Mouse (Mus musculus): ENCODE data around the gene Allc. TPM values are rescaled to one million over a fixed set of nuclear protein-coding genes. Genes with fewer than 3 reads are reported as not detected.

The Allc gene
- total RNA-seq, 2 experiments from 2014 or later, result not detected

DNA sequence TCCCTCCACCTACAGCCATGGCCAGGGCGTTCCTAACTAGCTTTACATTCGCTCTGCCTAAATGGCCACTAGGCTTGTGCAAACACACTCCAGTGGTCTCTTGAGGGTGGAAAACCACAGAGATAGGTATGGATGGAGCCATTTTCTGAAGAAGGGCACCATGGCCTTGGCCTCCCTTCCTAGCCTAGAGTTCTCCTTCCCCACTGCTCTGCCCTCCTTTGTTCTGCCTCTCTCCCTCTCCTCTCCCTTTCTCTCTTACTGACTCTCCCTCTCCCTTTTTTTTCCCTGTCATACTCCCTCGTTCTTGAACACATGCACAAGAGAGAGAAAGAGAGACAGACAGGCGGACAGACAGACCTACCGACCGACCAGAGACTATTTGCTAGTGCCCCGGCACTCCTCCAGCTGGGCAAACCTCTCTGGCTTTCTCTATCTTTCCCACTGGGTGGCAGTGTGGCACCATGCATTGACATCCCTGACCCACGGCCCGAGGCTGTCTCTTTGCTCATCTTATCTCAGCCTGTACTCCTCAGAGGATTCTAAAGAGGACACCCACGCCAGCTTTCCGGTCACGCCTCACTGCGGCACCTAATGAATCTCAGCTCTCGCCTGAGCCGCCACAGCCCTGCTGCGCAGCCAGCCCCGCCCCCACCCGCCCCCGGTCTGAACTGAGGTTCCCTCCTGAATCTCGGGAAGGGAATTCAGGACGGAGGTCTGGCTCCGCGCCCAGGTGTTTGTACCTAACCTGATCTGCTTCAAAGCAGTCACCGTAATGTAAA is 7.0 kb upstream of the Allc start:
- intact Hi-C loops (cut with DNase I), result loop anchor here (2.0 to 10.0 kb wide), 3 partner anchors 110 to 1296 kb away; no protein-coding TSS in a partner anchor
- DNase-seq (ENCODE audit: low spot score), result peak; percentile 62

GRCm38 (mm10) chr12:28587949-28588348 is 5.6 kb upstream of the Allc start:
- no peak for DNase-seq (ENCODE audit: low spot score)
- intact Hi-C loops (cut with DNase I), result loop anchor here (2.0 to 10.0 kb wide), 3 partner anchors 111 to 1297 kb away; no protein-coding TSS in a partner anchor

DNA sequence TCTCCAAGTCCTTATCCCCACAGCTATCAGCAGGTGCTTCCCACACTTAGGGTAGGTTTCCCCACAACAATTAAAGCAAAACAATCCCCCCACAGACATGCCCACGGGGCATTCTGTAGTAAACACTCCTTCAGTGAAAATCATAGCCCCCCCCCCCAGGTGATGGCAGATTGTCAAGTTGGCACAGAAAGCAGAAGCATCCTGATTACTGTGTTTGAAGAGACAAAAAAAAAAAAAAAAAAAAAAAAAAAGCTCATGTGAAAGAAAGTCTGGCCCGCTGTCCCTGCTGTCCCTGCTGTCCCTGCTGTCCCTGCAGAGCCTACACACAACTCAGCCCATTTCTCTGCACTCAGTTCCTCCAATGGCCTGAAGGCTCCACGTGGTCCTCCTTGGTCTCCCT is 1.7 kb upstream of the Allc start:
- intact Hi-C loops (cut with DNase I), result loop anchor here (10.0 kb wide), 2 partner anchors 581 to 1301 kb away; no protein-coding TSS in a partner anchor
- DNase-seq (ENCODE audit: low spot score), result no peak

DNA sequence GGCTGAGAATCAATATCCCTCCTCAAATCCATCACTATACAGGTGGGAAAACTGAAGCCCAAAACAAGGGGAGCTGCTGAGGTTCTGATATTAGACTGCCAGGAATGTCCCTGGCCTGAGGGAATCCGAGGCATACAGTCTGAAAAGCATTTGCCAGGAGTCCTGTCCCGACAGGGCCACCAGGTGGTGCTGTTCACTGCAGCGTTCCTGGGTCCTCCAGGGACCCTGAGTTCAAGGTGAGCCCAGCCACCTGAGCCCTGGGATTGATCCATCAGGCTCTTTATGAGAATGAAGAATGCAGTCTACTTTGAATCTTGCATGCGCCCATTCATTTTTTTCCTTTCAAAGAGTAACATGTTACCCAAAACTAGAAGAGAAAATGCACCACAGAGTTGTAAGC is 3.2 kb downstream of the Allc start:
- DNase-seq (ENCODE audit: low spot score), result no peak
- intact Hi-C loops (cut with DNase I), result no loop called here

DNA sequence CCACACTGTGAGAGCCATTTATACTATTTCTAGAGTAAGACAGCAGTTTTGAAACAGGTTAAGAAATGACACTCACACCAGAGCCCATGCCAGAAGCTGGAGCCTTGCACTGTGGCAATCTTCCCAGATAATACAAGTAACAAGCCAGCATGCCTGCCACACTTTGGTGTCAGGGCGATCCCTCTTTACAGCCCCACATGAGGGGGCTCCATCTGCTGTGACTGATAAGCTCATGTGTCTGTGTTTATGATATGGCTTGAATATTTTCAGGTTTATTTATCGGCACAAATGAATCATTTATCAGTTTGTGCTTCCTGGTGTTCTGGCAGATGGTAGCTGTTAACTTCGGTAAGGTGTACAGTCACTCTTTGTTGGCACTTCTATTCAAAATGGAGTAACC is 4.2 kb downstream of the Allc start:
- no peak for DNase-seq (ENCODE audit: low spot score)
- intact Hi-C loops (cut with DNase I), result no loop called here

DNA sequence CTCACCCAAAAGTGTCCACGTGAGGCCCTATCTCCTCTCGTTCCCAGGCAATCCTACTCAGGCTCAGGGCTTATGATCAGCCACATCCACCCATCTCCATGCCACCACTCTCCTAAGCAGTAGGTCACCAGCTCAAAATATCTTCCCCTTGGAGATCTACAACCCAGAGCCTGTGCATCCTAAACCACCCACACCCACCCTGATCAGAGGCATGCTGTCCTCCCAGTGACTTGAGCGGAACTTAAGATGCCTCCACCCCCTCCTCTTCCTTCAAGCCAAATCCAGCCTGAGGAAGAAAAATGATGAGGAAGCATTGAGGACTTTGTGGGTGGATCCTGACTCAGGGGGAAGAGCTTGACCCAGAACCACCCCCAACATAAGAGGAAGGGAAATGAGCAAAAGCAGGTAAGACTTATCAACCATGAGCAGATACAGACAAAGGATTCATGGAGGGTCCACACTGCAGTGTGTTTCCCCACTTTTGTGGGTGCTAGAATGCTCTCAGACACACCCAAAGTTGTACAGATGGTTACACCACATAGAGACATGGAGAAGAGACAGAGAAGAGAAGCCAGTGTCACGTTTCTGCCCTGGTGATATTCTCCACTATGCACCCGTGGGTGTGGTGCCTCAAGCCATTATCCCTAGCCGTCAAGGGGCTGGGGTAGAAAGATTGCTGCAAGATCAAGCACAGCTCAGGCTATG is 6.8 kb downstream of the Allc start:
- DNase-seq (ENCODE audit: low spot score), result no peak
- intact Hi-C loops (cut with DNase I), result no loop called here

DNA sequence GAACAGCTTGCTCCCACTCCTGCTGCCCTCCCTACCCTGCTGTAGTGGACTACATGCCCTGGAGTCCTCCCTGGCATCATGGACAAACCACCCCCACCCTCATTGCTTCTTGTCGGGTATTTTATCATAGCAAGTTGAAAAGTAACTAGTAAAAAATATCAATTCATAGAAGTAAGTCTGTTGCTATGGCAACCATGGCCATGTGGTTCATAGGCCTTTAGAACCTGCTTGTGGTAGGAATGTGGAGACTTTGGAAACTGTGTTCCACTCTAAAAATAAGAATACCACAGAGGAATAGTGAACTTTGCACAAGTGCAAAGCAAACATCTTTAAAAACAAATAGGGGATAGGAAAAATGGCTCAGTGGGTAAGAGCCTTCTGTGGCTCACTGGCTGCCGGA is 10.1 kb downstream of the Allc start:
- DNase-seq (ENCODE audit: low spot score), result no peak
- intact Hi-C loops (cut with DNase I), result no loop called here

GRCm38 (mm10) chr12:28552299-28552698 is 30.0 kb downstream of the Allc start, which contains the start of gene Dcdc2c:
TSS of gene Dcdc2c (minus strand) at chr12:28552399.
- DNase-seq (ENCODE audit: low spot score), result no peak
- intact Hi-C loops (cut with DNase I), result no loop called here

DNA sequence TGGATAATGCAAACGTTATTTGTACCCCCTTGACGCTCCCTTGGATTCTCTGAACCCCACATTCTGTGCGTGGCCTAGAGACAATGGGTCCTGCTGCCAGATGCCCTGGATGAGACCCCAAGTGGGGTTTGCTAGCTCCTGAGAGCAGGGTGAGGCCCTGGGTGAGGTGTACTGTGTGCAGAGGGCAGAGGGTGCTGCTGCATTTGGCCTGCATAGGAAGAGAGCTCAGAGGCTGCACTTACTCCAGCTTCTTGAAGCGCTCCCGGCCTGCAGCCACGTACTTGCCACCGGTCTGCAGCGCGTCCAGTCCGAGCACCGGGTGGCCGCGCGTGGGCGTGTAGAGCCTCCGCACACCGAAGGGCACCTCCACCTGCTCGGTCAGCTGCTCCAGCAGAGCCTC is 30.5 kb downstream of the Allc start:
- intact Hi-C loops (cut with DNase I), result no loop called here
- no peak for DNase-seq (ENCODE audit: low spot score)

GRCm38 (mm10) chr12:28548887-28549286 is 33.4 kb downstream of the Allc start:
- no peak for DNase-seq (ENCODE audit: low spot score)
- intact Hi-C loops (cut with DNase I), result no loop called here

- DNase-seq (ENCODE audit: low spot score), result no peak
- intact Hi-C loops (cut with DNase I), result no loop called here
Observed at GRCm38 (mm10) chr12:28514264-28514775, 68.0 kb downstream of the Allc start.

GRCm38 (mm10) chr12:28509699-28510280 is 72.5 kb downstream of the Allc start:
- DNase-seq (ENCODE audit: low spot score), result no peak
- intact Hi-C loops (cut with DNase I), result no loop called here

Other genes with a start within 250 kb of the Allc start
- gene Dcdc2c, start 30.1 kb downstream of the Allc start, total RNA-seq (2021), result not detected
- gene Colec11, start 40.9 kb upstream of the Allc start, total RNA-seq (2021), result 10 to 100 TPM; 14.7 to 21.4 TPM
- gene Rps7, start 53.4 kb upstream of the Allc start, total RNA-seq (2021), result 100 to 1,000 TPM; 289 to 342 TPM
- gene Rnaseh1, start 67.1 kb upstream of the Allc start, total RNA-seq (2021), result 1 to 10 TPM; 7.1 to 8.2 TPM
- gene Adi1, start 92.7 kb upstream of the Allc start, total RNA-seq (2021), result 10 to 100 TPM; 41.0 to 43.8 TPM
- gene Trappc12, start 167.9 kb upstream of the Allc start, total RNA-seq (2021), result 10 to 100 TPM; 19.4 to 21.5 TPM
- 1 to 10 TPM; 8.5 to 9.4 TPM for gene Eipr1, start 169.3 kb upstream of the Allc start, total RNA-seq (2021)

Measured in heart, postnatal 25 days (tissue).